Mouse (Mus musculus) G1E (cell line): ENCODE data around the gene Cxcr3.

ENCODE experiments used
- CTCF ChIP-seq: IDR thresholded peaks from 2 replicates; pipeline ENCODE4 v1.5.1; 2012; ENCODE audit warnings: low read depth, low read length, inconsistent platforms, mixed read lengths
- GATA1 ChIP-seq: IDR thresholded peaks from 2 replicates; pipeline ENCODE4 v1.6.1; 2012; ENCODE audit warnings: borderline replicate concordance, low read length, inconsistent platforms, mixed read lengths
- GATA2 ChIP-seq: IDR thresholded peaks from 2 replicates; pipeline ENCODE4 v1.6.1; 2012; ENCODE audit warnings: low read depth, low read length, inconsistent platforms, borderline replicate concordance
- TAL1 ChIP-seq: conservative IDR thresholded peaks from 2 replicates; pipeline ENCODE4 v1.6.1; 2012; ENCODE audit warnings: low read depth, low read length, inconsistent platforms, mixed read lengths

DNA sequence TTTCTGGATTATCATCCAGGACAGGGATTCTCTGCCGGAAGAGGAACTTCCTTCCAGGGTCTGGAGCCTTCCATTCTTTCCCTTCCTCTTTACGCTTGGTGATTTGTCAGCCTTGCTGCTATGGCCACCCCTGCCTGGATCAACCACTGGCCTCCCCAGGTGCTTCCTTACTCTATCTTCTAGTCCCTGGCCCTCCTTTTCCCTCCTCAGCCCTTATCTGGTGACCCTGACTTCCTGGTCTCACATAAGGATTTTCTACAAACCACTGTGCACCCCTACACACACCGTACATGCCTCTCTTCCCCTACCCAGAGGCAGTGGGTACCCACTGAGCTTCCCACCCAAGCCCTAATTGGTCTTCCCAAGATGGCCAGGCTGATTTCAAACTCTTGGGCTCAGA lies 781 bp downstream of the Cxcr3 start:
- TF ChIP-seq CTCF (no peak), TAL1 (no peak), GATA1 (no peak), GATA2 (no peak)
